Mouse (Mus musculus) hindbrain, embryonic 11.5 days (tissue): ENCODE measurements around the gene Uaca. TPM values are rescaled to one million over a fixed set of nuclear protein-coding genes. Genes with fewer than 3 reads are reported as not detected.
"Not testable (repeated sequence)": the region's sequence is repeated elsewhere in the genome, so short reads cannot be mapped to it uniquely, and the experiment has no call there.

Experiments used
- ATAC-seq: fragments of 200-750 bp; cut with Nextera tagmentation; 2 replicates; pipeline ENCODE4 v1.8.0; 2017; ENCODE audit warnings: mild to moderate bottlenecking, moderate TSS enrichment, moderate library complexity; ENCODE audit not compliant: low FRiP score
- DNase-seq: peaks from one replicate; pipeline ENCODE4 v3.0.0-alpha.2; 2015; ENCODE audit warnings: low spot score
- H3K27ac ChIP-seq: fragments of 300-500 bp; sonication (generic); 2 replicates; pipeline ENCODE4 v1.5.1; 2014; ENCODE audit warnings: mild to moderate bottlenecking, low read depth, low read length
- H3K27me3 ChIP-seq: fragments of 300-500 bp; sonication (generic); 2 replicates; pipeline ENCODE4 v1.6.1; 2014; ENCODE audit warnings: mild to moderate bottlenecking, low read length, moderate library complexity, mixed read lengths; ENCODE audit not compliant: control insufficient read depth, insufficient read depth
- H3K36me3 ChIP-seq: fragments of 300-500 bp; sonication (generic); 2 replicates; pipeline ENCODE4 v1.6.1; 2014; ENCODE audit warnings: mild to moderate bottlenecking, low read length, moderate library complexity, mixed read lengths; ENCODE audit not compliant: control insufficient read depth, insufficient read depth
- H3K4me1 ChIP-seq: fragments of 300-500 bp; sonication (generic); replicated peaks from 2 replicates; pipeline ENCODE4 v1.6.1; 2014; ENCODE audit warnings: low read length, mixed read lengths; ENCODE audit not compliant: control insufficient read depth, insufficient read depth
- H3K4me2 ChIP-seq: fragments of 300-500 bp; sonication (generic); replicated peaks from 2 replicates; pipeline ENCODE4 v1.6.1; 2014; ENCODE audit warnings: mild to moderate bottlenecking, low read depth, low read length
- H3K4me3 ChIP-seq: fragments of 300-500 bp; sonication (generic); 2 replicates; pipeline ENCODE4 v1.5.1; 2014; ENCODE audit warnings: low read depth, low read length
- H3K9ac ChIP-seq: fragments of 300-500 bp; sonication (generic); 2 replicates; pipeline ENCODE4 v1.6.1; 2014; ENCODE audit warnings: low read depth, low read length
- H3K9me3 ChIP-seq: fragments of 300-500 bp; sonication (generic); 2 replicates; pipeline ENCODE4 v1.6.1; 2016; ENCODE audit warnings: low read length; ENCODE audit not compliant: control insufficient read depth
- WGBS: fragments of 180-500 bp; shearing (Covaris S2); extraction: QIAGEN DNeasy Blood & Tissue Kit; methylation state at CpG from one replicate; pipeline ENCODE4 v1.1.7; 2014; 5-methylcytosine and 5-hydroxymethylcytosine counted together
- polyA plus RNA-seq: library from polyadenylated mRNA; unstranded; fragments of >200 nt; fragmentation: Nextera tagmentation; extraction: Ambion mirVana; gene quantifications from 2 replicates; pipeline ENCODE4 v1.2.1, GENCODE M21; 2014

The Uaca gene
- polyA plus RNA-seq, 1 experiment from 2014 or later = 22.3 TPM

DNA sequence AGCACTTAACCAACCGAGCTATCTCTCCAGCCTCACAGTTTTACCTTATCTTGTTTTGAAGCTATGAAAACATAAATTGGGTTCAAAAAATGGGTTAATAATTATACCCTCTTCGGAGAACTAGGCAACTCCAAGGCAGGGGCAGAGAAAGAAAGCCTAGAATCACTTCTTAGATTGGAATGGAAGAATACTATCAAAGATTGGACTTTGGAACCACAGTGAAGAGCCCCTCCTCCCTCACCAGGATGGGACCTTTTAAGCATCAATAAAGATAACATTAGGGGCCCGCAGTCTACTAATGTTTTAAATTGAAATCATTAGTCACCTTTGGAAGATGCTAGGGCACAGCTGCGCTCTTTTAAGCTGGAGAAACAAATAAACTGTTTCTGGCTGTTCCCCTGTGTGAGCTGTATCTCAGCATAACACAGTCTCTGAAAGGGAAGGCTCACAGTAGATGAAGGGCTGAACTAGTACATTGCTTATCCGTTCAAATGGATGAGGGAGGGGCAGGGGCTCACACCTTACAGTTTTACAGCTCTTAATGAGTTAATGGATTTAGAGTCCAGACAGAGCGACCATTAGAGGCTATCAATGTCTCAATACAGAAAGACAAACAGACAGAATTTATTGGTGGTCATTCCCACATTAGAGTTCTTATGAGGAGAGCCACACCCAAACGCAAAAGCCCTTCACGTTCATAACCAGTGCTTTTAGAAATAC lies 6.5 kb downstream of the Uaca start:
- WGBS = 83% methylated on average over 8 of the region's 8 CpGs
- no peaks in the 10 kb centered on the region for H3K4me1 ChIP-seq
- ATAC-seq = no peak
- no peaks in the 10 kb centered on the region for H3K9me3 ChIP-seq
- no peaks in the 10 kb centered on the region for H3K36me3 ChIP-seq
- H3K4me3 ChIP-seq = no peak overlapping the region
- no peak overlapping the region for H3K9ac ChIP-seq
- DNase-seq = no peak
- H3K4me2 ChIP-seq = no peak overlapping the region
- H3K27me3 ChIP-seq = no peaks in the 10 kb centered on the region
- H3K27ac ChIP-seq = no peak overlapping the region

DNA sequence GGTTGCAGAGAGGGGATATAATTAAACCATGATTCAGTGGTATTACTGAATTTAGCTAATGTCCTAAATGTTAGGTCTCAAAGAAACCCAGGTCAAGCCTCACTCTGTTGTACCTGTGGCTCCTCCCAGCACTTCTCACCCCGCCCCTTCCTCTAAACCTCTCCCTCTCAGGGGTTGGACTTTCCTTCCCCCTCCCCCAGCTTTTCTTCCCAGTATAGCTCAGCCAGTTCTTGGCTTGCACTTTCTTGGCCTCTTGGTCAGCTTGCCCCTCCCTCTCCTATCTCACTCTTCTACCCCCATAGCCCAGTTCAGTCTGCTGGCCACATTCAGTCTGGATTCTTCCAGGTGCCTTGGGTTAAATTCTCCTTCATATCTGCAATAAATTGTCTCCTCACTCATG lies 7.4 kb downstream of the Uaca start:
- H3K4me3 ChIP-seq = no peak overlapping the region
- H3K9me3 ChIP-seq = no peaks in the 10 kb centered on the region
- H3K9ac ChIP-seq = no peak overlapping the region
- no peaks in the 10 kb centered on the region for H3K36me3 ChIP-seq
- DNase-seq (no peak), ATAC-seq (no peak)
- no peaks in the 10 kb centered on the region for H3K27me3 ChIP-seq
- H3K4me1 ChIP-seq = no peaks in the 10 kb centered on the region
- 69% methylated on average over 1 of the region's 1 CpGs for WGBS
- H3K27ac ChIP-seq = no peak overlapping the region
- H3K4me2 ChIP-seq = no peak overlapping the region

- H3K4me2 ChIP-seq = no peak overlapping the region
- WGBS = 96% methylated on average over 5 of the region's 5 CpGs
- H3K9ac ChIP-seq = no peak overlapping the region
- no peaks in the 10 kb centered on the region for H3K9me3 ChIP-seq
- no peak overlapping the region for H3K4me3 ChIP-seq
- no peaks in the 10 kb centered on the region for H3K36me3 ChIP-seq
- H3K27me3 ChIP-seq = no peaks in the 10 kb centered on the region
- no peak overlapping the region for H3K27ac ChIP-seq
- no peak for DNase-seq
- H3K4me1 ChIP-seq = no peaks in the 10 kb centered on the region
- ATAC-seq = no peak
Observed at GRCm38 (mm10) chr9:60802341-60802740, 8.0 kb downstream of the Uaca start.

GRCm38 (mm10) chr9:60806021-60806420 lies 11.7 kb downstream of the Uaca start:
- Histone ChIP-seq H3K36me3 (no peaks in the 10 kb centered on the region), H3K27me3 (no peaks in the 10 kb centered on the region), H3K4me1 (no peaks in the 10 kb centered on the region), H3K9ac (no peak overlapping the region), H3K4me2 (no peak overlapping the region), H3K9me3 (no peaks in the 10 kb centered on the region), H3K27ac (no peak overlapping the region), H3K4me3 (no peak overlapping the region)
- DNase-seq = no peak
- 85% methylated on average over 2 of the region's 2 CpGs for WGBS
- no peak for ATAC-seq

- Histone ChIP-seq H3K4me1 (no peaks in the 10 kb centered on the region), H3K27ac (no peak overlapping the region), H3K4me3 (no peak overlapping the region), H3K9ac (no peak overlapping the region), H3K4me2 (no peak overlapping the region), H3K36me3 (no peaks in the 10 kb centered on the region), H3K27me3 (no peaks in the 10 kb centered on the region), H3K9me3 (no peaks in the 10 kb centered on the region)
- DNase-seq (no peak), ATAC-seq (no peak)
- WGBS = 93% methylated on average over 5 of the region's 5 CpGs
Observed at GRCm38 (mm10) chr9:60807996-60808395, 13.7 kb downstream of the Uaca start.

GRCm38 (mm10) chr9:60813139-60813880 lies 19.0 kb downstream of the Uaca start:
- no peak overlapping the region for H3K27ac ChIP-seq

GRCm38 (mm10) chr9:60815502-60815901 lies 21.2 kb downstream of the Uaca start:
- H3K9ac ChIP-seq = no peak overlapping the region
- ATAC-seq (no peak), DNase-seq (no peak)
- H3K36me3 ChIP-seq = no peaks in the 10 kb centered on the region
- H3K4me2 ChIP-seq = no peak overlapping the region
- no peaks in the 10 kb centered on the region; the same call in 1 of the 2 replicates for H3K4me1 ChIP-seq
- H3K9me3 ChIP-seq = no peaks in the 10 kb centered on the region
- H3K4me3 ChIP-seq = no peak overlapping the region
- H3K27me3 ChIP-seq = no peaks in the 10 kb centered on the region
- 88% methylated on average over 8 of the region's 8 CpGs for WGBS
- no peak overlapping the region for H3K27ac ChIP-seq

More at GRCm38 (mm10) chr9:60813139-60813880, 19.0 kb downstream of the Uaca start:
- H3K9ac ChIP-seq = no peak overlapping the region
- WGBS = 13% methylated on average over 11 of the region's 11 CpGs
- no peak overlapping the region for H3K4me3 ChIP-seq
- no peaks in the 10 kb centered on the region; the same call in 1 of the 2 replicates for H3K4me1 ChIP-seq
- no peaks in the 10 kb centered on the region for H3K27me3 ChIP-seq
- ATAC-seq (no peak), DNase-seq (peak; percentile 36)
- no peaks in the 10 kb centered on the region for H3K9me3 ChIP-seq
- no peak overlapping the region for H3K4me2 ChIP-seq
- no peaks in the 10 kb centered on the region for H3K36me3 ChIP-seq

DNA sequence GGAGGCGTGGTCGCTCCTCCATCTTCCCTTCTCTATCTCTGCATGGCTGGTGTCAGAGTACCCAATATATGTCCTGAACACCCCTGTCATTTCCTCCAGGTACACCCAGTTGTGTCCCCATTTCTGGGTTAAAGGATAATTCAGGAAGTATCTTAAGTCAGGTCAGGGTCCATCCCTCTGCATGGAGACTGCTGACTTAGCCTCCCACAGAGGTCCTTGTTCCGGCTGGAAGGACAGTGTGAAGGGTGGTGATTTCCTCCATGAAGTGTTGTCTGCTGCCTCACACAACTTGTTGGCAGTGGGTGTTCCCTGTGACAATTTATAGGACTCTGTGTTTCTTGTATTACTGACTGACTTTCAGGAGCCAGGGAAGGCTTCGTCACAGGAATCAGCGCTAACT lies 23.2 kb downstream of the Uaca start:
- H3K9ac ChIP-seq = no peak overlapping the region
- no peak overlapping the region for H3K4me2 ChIP-seq
- no peak for ATAC-seq
- H3K27ac ChIP-seq = no peak overlapping the region
- H3K36me3 ChIP-seq = no peaks in the 10 kb centered on the region
- 83% methylated on average over 5 of the region's 5 CpGs for WGBS
- no peaks in the 10 kb centered on the region; the same call in 1 of the 2 replicates for H3K4me1 ChIP-seq
- H3K4me3 ChIP-seq = no peak overlapping the region
- no peaks in the 10 kb centered on the region for H3K27me3 ChIP-seq
- H3K9me3 ChIP-seq = no peaks in the 10 kb centered on the region
- DNase-seq = no peak

GRCm38 (mm10) chr9:60818582-60818981 lies 24.2 kb downstream of the Uaca start:
- 52% methylated on average over 6 of the region's 8 CpGs for WGBS
- not testable (repeated sequence) for H3K36me3 ChIP-seq, H3K27me3 ChIP-seq, H3K9ac ChIP-seq, H3K4me3 ChIP-seq, H3K9me3 ChIP-seq, H3K4me1 ChIP-seq, ATAC-seq, H3K4me2 ChIP-seq, DNase-seq, H3K27ac ChIP-seq
